Mouse (Mus musculus) spleen, adult 2 months (tissue): Measurements from ENCODE around the gene B4galnt3.

Experiments
- CTCF ChIP-seq: fragments of 200-500 bp; IDR thresholded peaks from 2 replicates; pipeline ENCODE4 v1.5.1; 2011; ENCODE audit warnings: mild to moderate bottlenecking, inconsistent platforms; ENCODE audit not compliant: insufficient read depth, insufficient read length, insufficient replicate concordance; ENCODE audit errors: extremely low read depth
- POLR2A ChIP-seq: fragments of 200-500 bp; IDR thresholded peaks from 2 replicates; pipeline ENCODE4 v1.6.1; 2011; ENCODE audit warnings: low read depth, low read length, inconsistent platforms

DNA sequence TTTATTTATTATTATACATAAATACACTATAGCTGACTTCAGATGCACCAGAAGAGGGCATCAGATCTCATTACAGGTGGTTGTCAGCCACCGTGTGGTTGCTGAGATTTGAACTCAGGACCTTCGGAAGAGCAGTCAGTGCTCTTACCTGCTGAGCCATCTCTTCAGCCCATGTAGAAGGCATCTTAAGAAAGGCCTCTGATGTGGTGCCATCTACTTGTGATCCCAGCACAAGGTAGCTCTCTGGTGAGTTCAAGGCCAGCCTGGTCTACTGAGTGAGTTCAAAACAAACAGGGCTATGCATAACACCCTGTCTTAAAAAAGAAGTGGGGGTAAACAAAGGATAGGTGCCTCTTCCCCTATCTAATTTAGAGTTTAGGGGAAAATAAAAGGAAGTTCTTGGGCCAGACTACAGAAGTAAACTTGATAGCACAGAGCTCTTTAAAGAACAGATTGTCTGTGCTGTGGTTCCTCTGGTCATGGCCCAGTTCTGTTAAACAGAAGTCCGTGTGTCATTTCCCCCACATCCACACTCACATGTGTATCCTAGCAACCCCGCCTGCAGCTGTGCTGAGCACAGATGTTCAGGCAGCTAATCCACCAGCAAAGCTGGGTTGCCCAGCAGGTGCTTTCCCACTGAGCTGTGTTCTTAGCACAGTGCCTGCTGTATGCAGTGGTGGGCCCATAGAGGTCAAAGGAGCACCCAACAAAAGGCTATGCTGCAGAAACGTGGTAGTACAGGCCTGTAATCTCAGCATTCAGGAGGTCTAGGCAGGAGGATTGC is 139.6 kb downstream of the B4galnt3 start:
- TF ChIP-seq CTCF (no peak), POLR2A (no peak)
